Mouse (Mus musculus) midbrain, postnatal 0 days (tissue): ENCODE measurements around the gene Ube2g1. TPM values are rescaled to one million over a fixed set of nuclear protein-coding genes. Genes with fewer than 3 reads are reported as not detected.
"Not testable (repeated sequence)": the region's sequence is repeated elsewhere in the genome, so short reads cannot be mapped to it uniquely, and the experiment has no call there.

ENCODE experiments used
- ATAC-seq: fragments of 200-750 bp; cut with Nextera tagmentation; 2 replicates; pipeline ENCODE4 v1.8.0; 2017; ENCODE audit warnings: moderate number of reproducible peaks, mild to moderate bottlenecking, moderate TSS enrichment, moderate library complexity; ENCODE audit not compliant: low FRiP score
- DNase-seq: peaks from one replicate; pipeline ENCODE4 v3.0.0-alpha.2; 2015; ENCODE audit warnings: low spot score
- H3K27ac ChIP-seq: fragments of 300-500 bp; sonication (generic); 2 replicates; pipeline ENCODE4 v1.5.1; 2014; ENCODE audit warnings: low read depth, mild to moderate bottlenecking, low read length, mixed read lengths
- H3K27me3 ChIP-seq: fragments of 300-500 bp; sonication (generic); 2 replicates; pipeline ENCODE4 v1.6.1; 2014; ENCODE audit warnings: low read length, control low read depth, mixed read lengths; ENCODE audit not compliant: insufficient read depth
- H3K36me3 ChIP-seq: fragments of 300-500 bp; sonication (generic); 2 replicates; pipeline ENCODE4 v1.6.1; 2014; ENCODE audit warnings: low read length, control low read depth, mixed read lengths; ENCODE audit not compliant: insufficient read depth
- H3K4me1 ChIP-seq: fragments of 300-500 bp; sonication (generic); 2 replicates; pipeline ENCODE4 v1.6.1; 2014; ENCODE audit warnings: mild to moderate bottlenecking, control low read depth, antibody characterized with exemption, low read length, mixed read lengths; ENCODE audit not compliant: insufficient read depth
- H3K4me2 ChIP-seq: fragments of 300-500 bp; sonication (generic); 2 replicates; pipeline ENCODE4 v1.6.1; 2014; ENCODE audit warnings: low read depth, mild to moderate bottlenecking, low read length, mixed read lengths; ENCODE audit not compliant: poor library complexity, severe bottlenecking
- H3K4me3 ChIP-seq: fragments of 300-500 bp; sonication (generic); 2 replicates; pipeline ENCODE4 v1.5.1; 2014; ENCODE audit warnings: low read depth, mild to moderate bottlenecking, low read length, moderate library complexity
- H3K9ac ChIP-seq: fragments of 300-500 bp; sonication (generic); replicated peaks from 2 replicates; pipeline ENCODE4 v1.6.1; 2014; ENCODE audit warnings: mild to moderate bottlenecking, low read length, moderate library complexity, mixed read lengths; ENCODE audit not compliant: poor library complexity, severe bottlenecking
- H3K9me3 ChIP-seq: fragments of 300-500 bp; sonication (generic); 2 replicates; pipeline ENCODE4 v1.6.1; 2016; ENCODE audit warnings: low read length, control low read depth
- CTCF ChIP-seq: IDR thresholded peaks from 2 replicates; pipeline ENCODE4 v1.5.1; 2016; ENCODE audit warnings: antibody characterized with exemption, mild to moderate bottlenecking
- WGBS: fragments of 180-500 bp; shearing (Covaris S2); extraction: QIAGEN DNeasy Blood & Tissue Kit; methylation state at CpG from one replicate; pipeline ENCODE4 v1.1.7; 2014; 5-methylcytosine and 5-hydroxymethylcytosine counted together
- polyA plus RNA-seq: library from polyadenylated mRNA; unstranded; fragments of >200 nt; fragmentation: Nextera tagmentation; extraction: Ambion mirVana; gene quantifications from 2 replicates; pipeline ENCODE4 v1.2.1, GENCODE M21; 2015
- total RNA-seq: library from RNA; depleted of rRNA; stranded (reverse); fragments of >200 nt; gene quantifications from 2 replicates; pipeline ENCODE4 v1.2.3, GENCODE M21; 2014

Gene Ube2g1
- total and polyA plus RNA-seq, 2 experiments from 2014 or later: 46.0 to 64.5 TPM

- Histone ChIP-seq H3K4me2 (peak overlapping the region; percentile 48), H3K27ac (no peak overlapping the region), H3K9me3 (no peaks in the 10 kb centered on the region), H3K36me3 (no peaks in the 10 kb centered on the region), H3K4me3 (peak overlapping the region; percentile 88), H3K9ac (no peak overlapping the region), H3K27me3 (no peaks in the 10 kb centered on the region), H3K4me1 (peaks cover 8% of the 10 kb centered on the region)
- 76% methylated on average over 3 of the region's 3 CpGs for WGBS
- ATAC-seq (no peak), DNase-seq (no peak)
- TF ChIP-seq CTCF: no peak
These were observed 82.0 kb downstream of the Ube2g1 start for GRCm38 (mm10) chr11:72689115-72689514.

GRCm38 (mm10) chr11:72689551-72690510, 82.7 kb downstream of the Ube2g1 start, which contains the start of gene Ankfy1:
Gene Ankfy1 (plus strand): TSS chr11:72690006.
- H3K4me2 ChIP-seq: peak within 1 kb of the TSS; percentile 66
- H3K4me3 ChIP-seq: peak within 1 kb of the TSS; percentile 88
- peak; percentile 98 for ATAC-seq
- peak within 1 kb of the TSS; percentile 91 for H3K27ac ChIP-seq
- peaks cover 8% of the 10 kb centered on the region for H3K4me1 ChIP-seq
- H3K27me3 ChIP-seq: no peaks in the 10 kb centered on the region
- H3K36me3 ChIP-seq: no peaks in the 10 kb centered on the region
- under 1% methylated on average over 56 of the region's 56 CpGs for WGBS
- H3K9me3 ChIP-seq: no peaks in the 10 kb centered on the region
- TF ChIP-seq CTCF: peak; percentile 17; the same call in 1 of the 2 replicates
- peak; percentile 96 for DNase-seq
- H3K9ac ChIP-seq: peak within 1 kb of the TSS; percentile 72

- Histone ChIP-seq H3K27ac (no peak overlapping the region), H3K9me3 (no peaks in the 10 kb centered on the region), H3K4me1 (peaks cover 8% of the 10 kb centered on the region), H3K27me3 (no peaks in the 10 kb centered on the region), H3K4me3 (no peak overlapping the region), H3K36me3 (no peaks in the 10 kb centered on the region), H3K4me2 (no peak overlapping the region), H3K9ac (no peak overlapping the region)
- WGBS: 82% methylated on average over 4 of the region's 4 CpGs
- no peak for DNase-seq
- no peak for TF ChIP-seq CTCF
- ATAC-seq: no peak
These were observed 85.3 kb downstream of the Ube2g1 start for GRCm38 (mm10) chr11:72692353-72692752.

- Histone ChIP-seq H3K4me2 (no peak overlapping the region), H3K27me3 (no peaks in the 10 kb centered on the region), H3K9me3 (no peaks in the 10 kb centered on the region), H3K4me1 (peaks cover 8% of the 10 kb centered on the region), H3K9ac (no peak overlapping the region), H3K4me3 (no peak overlapping the region), H3K27ac (no peak overlapping the region), H3K36me3 (no peaks in the 10 kb centered on the region)
- no peak for DNase-seq
- no peak for TF ChIP-seq CTCF
- WGBS: 93% methylated on average over 3 of the region's 3 CpGs
- ATAC-seq: no peak
These were observed 87.9 kb downstream of the Ube2g1 start for GRCm38 (mm10) chr11:72695025-72695424.

GRCm38 (mm10) chr11:72696368-72696971, 89.4 kb downstream of the Ube2g1 start:
- Histone ChIP-seq H3K9ac (no peak overlapping the region), H3K4me1 (0 out of 2 replicates have a peak, but pooled peaks cover 5% of the 10 kb centered on the region), H3K27ac (no peak overlapping the region), H3K36me3 (no peaks in the 10 kb centered on the region), H3K4me2 (no peak overlapping the region), H3K27me3 (no peaks in the 10 kb centered on the region), H3K4me3 (no peak overlapping the region), H3K9me3 (no peaks in the 10 kb centered on the region)
- DNase-seq (no peak), ATAC-seq (no peak)
- no peak for TF ChIP-seq CTCF
- WGBS: 97% methylated on average over 2 of the region's 2 CpGs

GRCm38 (mm10) chr11:72697323-72697722, 90.2 kb downstream of the Ube2g1 start:
- no peaks in the 10 kb centered on the region for H3K36me3 ChIP-seq
- no peaks in the 10 kb centered on the region for H3K27me3 ChIP-seq
- no peak overlapping the region for H3K4me2 ChIP-seq
- no peak overlapping the region for H3K9ac ChIP-seq
- no peak for ATAC-seq
- no peak overlapping the region for H3K27ac ChIP-seq
- TF ChIP-seq CTCF: no peak
- DNase-seq: no peak
- no peaks in the 10 kb centered on the region for H3K9me3 ChIP-seq
- no peak overlapping the region for H3K4me3 ChIP-seq
- 0 out of 2 replicates have a peak, but pooled peaks cover under 1% of the 10 kb centered on the region for H3K4me1 ChIP-seq

- not testable (repeated sequence) for H3K27ac ChIP-seq, ATAC-seq, DNase-seq, H3K9me3 ChIP-seq, H3K4me2 ChIP-seq, H3K4me1 ChIP-seq, H3K27me3 ChIP-seq, H3K9ac ChIP-seq, H3K4me3 ChIP-seq, H3K36me3 ChIP-seq
- WGBS: 94% methylated on average over 2 of the region's 2 CpGs
These were observed 98.0 kb downstream of the Ube2g1 start for GRCm38 (mm10) chr11:72705111-72705510.
